Mouse (Mus musculus) A20 (cell line): ENCODE data around the gene Olfr769.
"Not testable (repeated sequence)": the region's sequence is repeated elsewhere in the genome, so short reads cannot be mapped to it uniquely, and the experiment has no call there.

Experiments used
- DNase-seq: peaks from one replicate; pipeline ENCODE4 v3.0.0-alpha.2; 2011; ENCODE audit warnings: low read depth, low spot score

The Olfr769 gene

GRCm38 (mm10) chr10:129117761-129118160 lies at the start of gene Olfr769:
Gene Olfr769 (minus strand): TSS chr10:129117861.
- no peak for DNase-seq

DNA sequence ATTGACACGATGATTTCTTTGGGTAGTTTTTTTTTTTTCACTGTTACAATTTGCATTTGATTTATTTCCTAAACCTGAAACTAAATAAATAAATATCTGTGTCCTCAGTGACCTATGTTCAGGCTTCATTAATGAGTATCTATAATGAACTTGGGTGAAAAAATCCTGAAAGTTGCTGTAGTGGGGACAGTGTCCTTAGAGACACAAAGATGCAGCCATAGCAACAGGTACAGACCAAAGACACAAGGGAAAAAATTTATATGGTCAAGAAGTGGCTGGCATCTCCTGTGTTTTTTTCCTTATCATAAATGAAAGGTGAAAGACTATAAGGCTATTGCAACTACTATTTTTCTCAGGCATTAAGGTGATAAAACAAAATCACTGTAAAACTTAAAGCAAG lies 47.0 kb upstream of the Olfr769 start, which contains the start of gene Olfr771:
TSS of gene Olfr771 (minus strand) at position 101 of the 400 bp plus-strand sequence.
- no peak for DNase-seq

GRCm38 (mm10) chr10:129138898-129139297 lies 21.2 kb upstream of the Olfr769 start, which contains the start of gene Olfr770:
Gene Olfr770 (minus strand): TSS chr10:129138998.
- no peak for DNase-seq

DNA sequence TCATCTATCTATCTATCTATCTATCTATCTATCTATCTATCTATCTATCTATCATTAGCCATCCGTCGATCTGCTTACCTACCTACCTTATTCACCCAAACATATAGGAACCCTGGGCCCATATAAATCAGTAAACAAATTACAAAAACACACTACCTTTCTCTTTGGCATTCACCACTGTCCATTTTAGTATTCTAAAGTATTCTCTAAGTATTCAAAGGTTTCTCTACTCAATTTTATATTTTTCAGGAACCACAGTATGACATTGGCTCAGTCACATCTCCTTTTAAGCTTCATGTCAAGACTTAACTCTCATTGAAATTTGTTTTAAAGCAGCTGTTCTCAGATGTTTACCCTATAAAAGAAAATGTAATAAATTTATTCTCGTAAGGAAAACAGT lies 2.5 kb downstream of the Olfr769 start:
- no peak for DNase-seq

DNA sequence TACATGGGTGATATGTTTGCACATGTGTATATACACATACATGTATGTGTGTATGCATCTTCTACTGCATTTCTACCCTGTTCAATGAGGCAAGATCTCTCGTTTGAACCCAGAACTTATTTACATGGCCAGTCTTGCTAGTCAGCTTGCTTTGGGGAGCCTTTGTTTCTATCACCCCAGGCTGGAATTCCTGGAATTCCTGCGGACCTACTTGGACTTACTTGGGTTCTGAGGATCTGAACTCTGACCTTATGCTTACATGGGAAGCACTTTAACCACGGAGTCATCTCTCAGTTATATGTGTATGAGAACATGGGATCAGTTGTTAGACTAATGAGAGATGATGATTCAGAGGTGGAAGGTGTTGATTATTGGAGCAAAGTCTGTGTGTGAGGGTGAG lies 16.4 kb downstream of the Olfr769 start:
- DNase-seq, result no peak

DNA sequence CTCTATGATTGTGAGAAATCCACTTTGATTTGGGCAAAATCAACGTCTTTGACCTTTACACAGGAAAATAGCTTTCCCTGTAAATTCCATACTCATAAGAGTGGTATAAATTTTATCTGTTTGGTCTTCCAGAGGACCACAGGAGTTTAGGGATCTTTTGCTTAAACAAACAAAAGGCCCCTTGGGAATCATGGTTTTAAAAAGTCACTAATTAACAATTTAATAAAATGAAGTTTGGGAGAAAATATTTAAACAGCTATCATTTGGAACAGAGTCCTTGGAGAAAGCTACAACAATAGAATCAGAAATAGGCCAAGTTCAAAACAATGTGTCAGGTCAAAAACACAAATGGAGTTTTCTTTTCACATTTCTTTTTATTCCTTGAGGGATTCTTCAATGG lies 18.4 kb downstream of the Olfr769 start, which contains the start of gene Olfr768:
TSS of gene Olfr768 (minus strand) at position 101 of the 400 bp plus-strand sequence.
- DNase-seq, result no peak

GRCm38 (mm10) chr10:129082810-129083209 lies 34.9 kb downstream of the Olfr769 start, which contains the start of gene Olfr767:
Gene Olfr767 (minus strand): TSS chr10:129082910.
- DNase-seq, result not testable (repeated sequence)

- no peak for DNase-seq
These were observed 48.8 kb downstream of the Olfr769 start, which contains the start of gene Olfr766-ps1 for GRCm38 (mm10) chr10:129068877-129069276. Gene Olfr766-ps1 (minus strand): TSS chr10:129068977.
